Mouse (Mus musculus): ENCODE measurements around the gene Myo3b.

Gene Myo3b

DNA sequence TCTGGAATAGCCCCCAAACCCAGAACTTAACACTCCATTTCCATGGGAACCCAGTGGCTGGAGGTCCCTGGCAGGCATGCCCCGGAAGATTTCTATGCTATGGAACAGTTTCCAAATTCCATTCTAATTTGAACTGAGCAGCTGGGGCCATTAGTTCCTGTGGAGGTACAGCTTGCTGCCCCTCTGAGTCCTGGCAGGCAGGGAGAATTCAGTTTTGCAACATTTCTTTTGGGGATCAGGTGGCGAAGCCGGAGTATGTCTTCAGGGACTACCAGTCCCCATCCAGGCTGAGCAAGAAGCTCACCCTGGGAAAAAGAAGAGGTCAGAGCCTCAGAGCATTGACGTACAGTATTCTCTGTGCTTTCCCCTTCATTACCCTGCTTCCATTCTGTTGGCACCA, 94.4 kb downstream of the Myo3b start:
- DNase-seq (ENCODE audit: low spot score) = no peak

GRCm38 (mm10) chr2:70137226-70137998, 98.5 kb downstream of the Myo3b start:
- DNase-seq (ENCODE audit: low spot score) = no peak

GRCm38 (mm10) chr2:70143543-70144188, 104.7 kb downstream of the Myo3b start:
- no peak for DNase-seq (ENCODE audit: low spot score)

GRCm38 (mm10) chr2:70146993-70147581, 108.2 kb downstream of the Myo3b start:
- no peak for DNase-seq (ENCODE audit: low spot score)

GRCm38 (mm10) chr2:70148821-70149510, 110.0 kb downstream of the Myo3b start:
- DNase-seq (ENCODE audit: low spot score) = no peak

GRCm38 (mm10) chr2:70150399-70151035, 111.6 kb downstream of the Myo3b start:
- no peak for DNase-seq (ENCODE audit: low spot score)

DNA sequence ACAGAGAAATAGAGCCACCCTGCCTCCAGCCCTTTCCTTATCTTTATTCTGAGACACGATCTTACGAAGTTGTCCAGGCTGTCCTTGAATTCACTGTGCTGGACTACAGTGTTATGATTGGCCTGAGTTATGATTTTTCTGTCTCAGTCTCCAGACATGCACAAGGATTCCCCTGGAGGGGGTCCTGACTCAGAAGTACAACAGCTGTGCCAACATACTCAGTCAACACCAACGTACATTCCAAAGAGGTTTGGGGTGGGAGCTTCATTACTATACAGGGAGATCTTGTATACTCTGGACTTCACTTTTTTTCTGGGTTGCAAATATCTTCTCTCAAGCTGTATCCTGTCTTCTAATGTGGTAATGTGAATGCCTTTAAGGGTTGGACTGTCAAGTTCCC, 113.0 kb downstream of the Myo3b start:
- no peak for DNase-seq (ENCODE audit: low spot score)

- no peak for DNase-seq (ENCODE audit: low spot score)
Measured at GRCm38 (mm10) chr2:70155226-70155836, 116.4 kb downstream of the Myo3b start.

DNA sequence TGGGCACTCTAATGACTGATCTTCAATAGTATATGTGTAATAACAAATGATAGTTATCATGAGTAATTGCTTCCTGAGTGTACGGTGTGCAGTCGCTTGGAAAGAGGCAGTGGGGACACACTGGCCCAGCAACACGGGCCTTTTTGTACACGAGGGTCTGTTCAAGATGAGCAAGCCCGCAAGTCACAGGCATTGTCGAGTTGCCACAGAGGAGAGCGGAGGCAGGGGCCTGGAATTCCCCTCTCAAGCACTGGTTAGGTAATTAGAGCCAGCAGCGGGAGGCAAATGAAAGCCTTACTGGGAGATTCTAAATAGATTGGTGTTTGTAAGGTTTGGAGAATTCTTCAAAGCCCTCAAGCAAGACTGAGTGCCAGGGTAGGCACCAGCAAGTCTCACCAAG, 120.6 kb downstream of the Myo3b start:
- no peak for DNase-seq (ENCODE audit: low spot score)

- DNase-seq (ENCODE audit: low spot score) = no peak
Measured at GRCm38 (mm10) chr2:70166231-70166630, 127.3 kb downstream of the Myo3b start.

DNA sequence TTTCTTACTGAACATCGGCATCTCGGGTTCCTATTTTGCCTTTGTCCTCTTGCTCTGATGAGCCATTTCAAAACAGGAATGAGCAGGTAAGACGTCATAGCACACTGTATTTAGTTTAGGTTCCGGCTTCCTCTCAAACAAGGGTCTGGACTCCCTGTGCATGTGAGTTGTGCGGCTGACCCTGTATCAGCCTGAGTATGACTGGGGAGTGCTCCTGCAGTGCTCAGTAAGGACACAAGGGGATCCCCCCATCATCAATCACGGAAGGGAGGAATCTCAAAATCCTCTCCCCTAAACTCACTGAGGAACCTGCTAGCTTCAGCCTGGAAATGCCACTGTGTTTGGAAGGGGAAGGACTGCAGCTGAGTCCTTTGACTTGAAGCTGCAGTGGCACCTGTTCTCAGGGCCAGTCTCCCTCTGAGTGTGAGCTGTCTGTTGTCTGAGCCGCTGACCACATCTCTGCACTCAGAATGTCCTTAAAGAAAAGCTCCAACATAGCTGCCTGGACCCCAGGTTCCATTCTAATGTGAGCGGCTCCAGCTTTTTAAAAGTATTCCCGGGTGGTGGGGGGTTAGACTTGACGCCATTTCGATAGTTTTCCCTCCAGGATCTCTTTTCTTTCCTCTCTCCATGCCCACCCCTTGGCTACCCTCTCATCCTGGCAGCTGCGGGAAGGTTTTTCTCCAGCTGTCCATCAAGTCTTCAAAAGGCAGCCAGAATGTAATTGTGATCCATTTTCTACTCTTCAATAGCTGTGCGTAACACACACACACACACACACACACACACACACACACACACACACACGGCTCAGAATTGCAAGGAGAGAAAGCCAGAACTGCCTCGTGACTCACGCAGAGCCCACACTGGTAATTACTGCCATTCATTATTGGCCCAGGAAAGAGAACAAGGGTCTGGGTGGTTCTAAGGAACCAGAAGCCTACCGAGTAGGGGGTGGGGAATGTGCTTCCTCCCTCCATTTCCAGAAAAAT, 129.3 kb downstream of the Myo3b start:
- no peak for DNase-seq (ENCODE audit: low spot score)

GRCm38 (mm10) chr2:70170469-70170868, 131.5 kb downstream of the Myo3b start:
- no peak for DNase-seq (ENCODE audit: low spot score)

GRCm38 (mm10) chr2:70176823-70177708, 138.1 kb downstream of the Myo3b start:
- no peak for DNase-seq (ENCODE audit: low spot score)

- no peak for DNase-seq (ENCODE audit: low spot score)
Measured at GRCm38 (mm10) chr2:70177709-70178030, 138.7 kb downstream of the Myo3b start.

GRCm38 (mm10) chr2:70178241-70178640, 139.3 kb downstream of the Myo3b start:
- no peak for DNase-seq (ENCODE audit: low spot score)

GRCm38 (mm10) chr2:70182150-70182670, 143.3 kb downstream of the Myo3b start:
- DNase-seq (ENCODE audit: low spot score) = no peak

GRCm38 (mm10) chr2:70187040-70187439, 148.1 kb downstream of the Myo3b start:
- DNase-seq (ENCODE audit: low spot score) = no peak

- DNase-seq (ENCODE audit: low spot score) = no peak
Measured at GRCm38 (mm10) chr2:70195418-70196248, 156.7 kb downstream of the Myo3b start.

Measured in urinary bladder, postnatal 10 days (tissue).